In the genomic region with DNA sequence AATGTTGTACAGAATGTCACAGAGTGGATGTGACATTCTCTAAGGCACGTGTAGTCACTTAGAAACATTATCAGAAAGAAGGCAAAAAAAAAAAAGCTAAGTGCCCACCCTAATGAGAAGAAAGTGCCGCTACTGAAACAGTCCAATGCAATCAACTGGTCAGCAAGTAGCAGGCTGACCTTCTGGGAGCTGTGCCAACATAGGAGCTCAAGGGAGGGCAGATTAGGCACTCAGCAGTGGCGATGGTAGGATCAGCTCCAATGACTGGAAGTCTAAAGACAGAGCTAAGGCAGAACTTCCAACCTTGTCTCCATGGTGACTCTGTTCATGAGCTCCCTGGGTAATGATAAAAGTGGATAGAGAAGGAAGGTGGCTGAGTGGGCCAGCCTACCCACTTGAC, we compare ENCODE assay signal across 11 mouse cellular contexts.
DNase-seq lines count a peak whose midpoint lies in the region; ATAC-seq and TF ChIP-seq lines count a peak whose summit lies in the region.
"Had no signal": no experiment of that assay in that cellular context is flagged by ENCODE, and none has a peak within 500 bp of the region (broad histone marks: within the 10 kb centered on the region; RNA-seq: fewer than 3 reads in every experiment).

No protein-coding gene starts in this region.

- no peak for TF ChIP-seq CTCF in brain, embryonic 14.5 days (IDR thresholded peaks at IDR 0.05; ENCODE audit: borderline replicate concordance, extremely low read depth, insufficient read depth, insufficient read length)

- intact Hi-C loops in heart, postnatal 10 days (cut with DNase I) = no loop called here

- TF ChIP-seq POLR2A in brain, embryonic 14.5 days (IDR thresholded peaks at IDR 0.05; ENCODE audit: borderline replicate concordance, extremely low read depth, insufficient read depth, insufficient read length, poor library complexity, severe bottlenecking) = no peak

- no peak for ATAC-seq in erythroblast, adult 5-6 weeks (replicated peaks; ENCODE audit: low FRiP score, poor library complexity, severe bottlenecking)
- ATAC-seq in erythroid progenitor cell, adult 5-6 weeks (replicated peaks; ENCODE audit: low FRiP score, poor library complexity, severe bottlenecking) = no peak

- DNase-seq in heart, postnatal 10 days = peak; percentile 28 to 46
- no peak for DNase-seq in heart, adult 9 months (ENCODE audit: low spot score in 2 of 2)
- peak; percentile 67 for DNase-seq in ovary, adult 18-20 months (ENCODE audit: low spot score)
- no peak for DNase-seq in ovary, postnatal 14 days (ENCODE audit: low spot score)
- peak; percentile 36 for DNase-seq in brain, embryonic 14.5 days (ENCODE audit: low read depth)
- DNase-seq: cerebellum, adult 9-10 months; lung, postnatal 4 days; right cerebral cortex, postnatal 4 days; thymus, postnatal 36 days had no signal

Comparison
In these comparisons a context has a peak if more than half of its experiments do, and no peak if none do; other contexts are left out.
1. DNase-seq: peak in heart, postnatal 10 days (2 of 2), ovary, adult 18-20 months (single experiment) and brain, embryonic 14.5 days (single experiment); none in heart, adult 9 months (0 of 2) and ovary, postnatal 14 days (single experiment).